Mouse (Mus musculus) heart, postnatal 36 days (tissue): ENCODE data around the gene Ankle1. TPM values are rescaled to one million over a fixed set of nuclear protein-coding genes. Genes with fewer than 3 reads are reported as not detected.
A peak's percentile ranks its signal among the peaks of the same experiment; 100 is the strongest.
"Not testable (repeated sequence)": the region's sequence is repeated elsewhere in the genome, so short reads cannot be mapped to it uniquely, and the experiment has no call there.

Experiments used
- DNase-seq, 2 experiments: peaks; one replicate each; pipeline ENCODE4 v3.0.0; 2021 to 2022
- intact Hi-C: fragments of 180-260 bp; cut with DNase I; formaldehyde crosslinking; loops from one replicate; pipeline ENCODE4 v1.15.1; 2025
- total RNA-seq, 2 experiments: library from RNA; stranded (reverse); gene quantifications; 2 replicates each; pipeline ENCODE4 v1.2.3; 2021

Ankle1 gene
- total RNA-seq, 2 experiments from 2014 or later = 0.19 to 0.39 TPM

DNA sequence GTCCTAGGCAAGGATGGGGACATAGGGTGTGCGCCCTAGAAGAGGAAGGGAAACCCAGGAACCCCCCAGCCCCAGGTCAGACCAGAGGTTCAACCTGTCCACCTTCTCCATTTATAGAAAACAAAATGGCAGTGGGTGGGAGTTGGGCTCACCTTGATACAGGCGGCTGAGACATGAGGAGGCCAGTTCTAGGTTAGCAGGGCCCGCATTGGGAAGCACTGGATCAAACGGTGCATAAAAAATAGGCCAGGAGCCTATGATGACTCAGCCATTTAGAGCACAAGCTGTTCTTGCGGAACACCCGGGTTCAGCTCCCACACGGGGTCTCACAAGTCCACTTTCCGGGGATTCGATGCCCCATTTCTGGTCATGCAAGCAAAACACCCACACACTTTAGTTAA, 859 bp upstream of the Ankle1 start:
- no peak for DNase-seq
- intact Hi-C loops = loop anchor here (5.0 kb wide), 1 partner anchor 143 kb away; no protein-coding TSS in a partner anchor

DNA sequence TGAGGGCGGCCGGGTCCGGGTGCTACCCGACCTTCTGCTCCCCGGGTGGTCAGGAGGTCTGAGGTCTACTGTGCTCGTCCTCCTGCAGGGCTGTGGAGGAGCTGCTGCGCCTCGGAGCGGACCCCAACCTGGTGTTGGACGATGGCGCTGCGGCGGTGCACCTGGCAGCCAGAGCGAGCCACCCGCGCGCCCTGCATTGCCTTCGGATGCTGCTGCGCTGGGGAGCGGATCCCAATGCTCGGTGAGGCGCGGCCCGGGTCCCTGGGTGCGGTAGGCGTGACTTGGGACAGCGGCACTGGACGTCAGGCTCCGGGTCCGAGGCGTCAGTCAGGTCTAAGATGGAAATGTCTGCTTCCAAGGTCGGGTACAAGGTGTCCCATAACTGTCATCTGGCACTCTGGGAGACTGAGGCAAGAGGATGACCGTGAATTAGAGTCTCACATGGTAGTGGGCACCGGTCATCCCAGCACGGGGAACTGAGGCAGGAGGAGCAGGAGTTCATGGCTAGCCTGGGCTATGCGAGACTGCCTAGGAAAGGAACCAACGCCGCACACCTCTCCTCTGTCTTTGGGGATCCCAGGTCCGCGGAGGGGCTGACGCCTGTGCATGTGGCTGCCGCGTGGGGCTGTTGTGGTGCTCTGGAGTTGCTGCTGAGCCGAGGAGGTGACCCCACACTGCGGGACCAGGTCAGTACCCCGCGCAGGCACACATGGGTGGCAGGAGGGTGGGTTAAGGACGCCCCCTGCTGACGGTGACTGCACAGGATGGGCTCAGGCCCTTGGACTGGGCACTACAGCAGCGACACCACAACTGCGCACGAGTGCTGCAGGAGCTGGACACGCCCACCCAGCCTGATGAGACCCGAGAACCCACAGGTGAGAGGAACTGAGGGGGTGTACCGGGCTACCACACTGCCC, 547 bp downstream of the Ankle1 start:
- intact Hi-C loops = loop anchor here (1.0 to 2.0 kb wide), 2 partner anchors 35 to 66 kb away; partner anchors contain the start of gene Ocel1
- peak; percentile 66 to 67 for DNase-seq

DNA sequence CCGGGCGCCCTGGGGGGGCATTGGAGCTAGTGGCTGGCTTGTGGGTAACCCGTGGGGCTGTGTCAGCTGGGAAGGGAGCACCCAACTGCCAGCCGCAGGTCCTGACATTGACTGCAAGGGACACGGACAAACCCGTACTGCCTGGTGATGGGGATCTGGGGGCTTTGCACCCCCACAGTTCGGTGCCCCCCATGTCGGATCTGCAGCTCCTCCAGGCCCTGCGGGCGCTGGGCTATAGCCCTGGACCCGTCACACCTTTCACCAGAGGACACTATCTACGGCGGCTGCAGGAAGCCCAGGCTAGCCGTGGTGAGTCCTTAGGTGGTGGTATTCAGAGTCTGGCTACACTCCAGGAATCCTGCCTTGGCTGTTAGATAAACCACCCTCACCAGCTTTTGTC, 1.6 kb downstream of the Ankle1 start:
- intact Hi-C loops = loop anchor here (2.0 kb wide), 1 partner anchor 67 kb away; no protein-coding TSS in a partner anchor

DNA sequence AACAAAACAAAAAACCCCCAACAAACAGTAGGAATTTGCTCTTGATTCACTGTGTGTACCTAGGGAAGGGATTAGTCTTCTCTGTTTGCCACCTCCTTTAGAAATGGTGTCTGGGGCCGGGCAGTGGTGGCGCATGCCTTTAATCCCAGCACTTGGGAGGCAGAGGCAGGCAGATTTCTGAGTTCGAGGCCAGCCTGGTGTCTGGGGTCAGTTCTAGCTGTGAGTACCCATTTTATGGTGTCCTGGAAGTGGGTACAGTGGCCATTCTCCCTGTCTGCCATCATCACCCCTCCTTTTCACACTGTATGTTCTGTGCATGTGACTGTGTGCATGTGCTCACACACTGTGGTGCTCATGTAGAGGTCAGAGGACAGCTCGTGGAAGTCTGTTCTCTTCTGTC, 2.4 kb downstream of the Ankle1 start:
- intact Hi-C loops = no loop called here
- no peak for DNase-seq

More for the DNA sequence above, 1.6 kb downstream of the Ankle1 start:
- no peak for DNase-seq

DNA sequence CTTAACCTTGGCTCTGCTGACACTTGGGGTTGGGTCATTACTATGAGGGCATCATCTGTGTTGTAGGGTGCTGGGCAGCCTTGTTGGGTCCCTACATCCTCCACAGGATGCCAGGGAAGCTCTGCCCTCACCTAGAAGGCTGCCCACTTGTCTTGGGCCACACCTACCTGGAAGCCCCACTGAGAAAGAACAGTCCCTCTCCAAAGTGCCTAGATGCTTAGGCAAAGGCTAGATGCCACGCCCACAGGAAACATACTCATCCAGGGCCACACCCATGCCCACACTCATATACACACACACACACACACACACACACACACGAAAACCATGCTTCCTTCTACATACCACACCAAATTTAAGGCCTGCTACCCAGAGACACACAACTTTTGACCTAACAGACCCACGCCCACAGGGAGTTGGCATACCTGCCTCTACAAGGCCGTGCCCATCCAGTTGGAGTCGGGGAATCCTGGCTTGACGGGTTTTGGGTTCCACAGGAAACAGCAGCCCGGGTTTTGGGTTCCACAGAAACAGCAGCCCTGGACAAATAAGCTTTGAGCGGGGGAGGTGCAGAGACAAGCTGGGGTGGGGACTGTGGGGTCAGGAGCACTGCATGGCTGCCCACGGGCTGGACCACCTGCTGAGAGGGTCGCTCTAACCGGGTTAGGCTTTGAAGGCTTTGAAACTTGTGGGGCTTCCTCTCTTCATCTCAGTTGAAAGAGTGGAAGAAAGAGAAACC, 5.9 kb downstream of the Ankle1 start:
- no peak for DNase-seq
- intact Hi-C loops = loop anchor here (5.0 kb wide), 1 partner anchor 1116 kb away; no protein-coding TSS in a partner anchor

DNA sequence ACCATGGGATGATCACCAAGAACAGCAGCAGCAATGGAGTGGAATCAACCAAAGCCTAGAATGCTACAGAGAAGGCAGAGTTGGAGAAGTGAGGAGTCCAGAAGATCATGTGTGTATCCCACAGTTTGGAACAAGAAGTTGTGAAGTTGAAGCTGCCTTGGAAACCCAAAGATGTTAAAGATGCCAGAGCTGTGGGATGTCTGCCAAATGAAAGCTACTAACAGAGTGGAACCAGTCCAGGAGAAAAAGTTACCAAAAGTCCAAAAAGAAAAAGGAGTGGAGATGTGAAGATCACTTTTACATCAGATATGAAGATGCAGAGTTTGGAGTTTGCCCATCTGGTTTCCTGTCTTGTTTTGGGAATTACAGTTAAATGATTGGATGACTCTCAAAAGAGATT, 16.3 kb downstream of the Ankle1 start:
- intact Hi-C loops = no loop called here
- no peak for DNase-seq

DNA sequence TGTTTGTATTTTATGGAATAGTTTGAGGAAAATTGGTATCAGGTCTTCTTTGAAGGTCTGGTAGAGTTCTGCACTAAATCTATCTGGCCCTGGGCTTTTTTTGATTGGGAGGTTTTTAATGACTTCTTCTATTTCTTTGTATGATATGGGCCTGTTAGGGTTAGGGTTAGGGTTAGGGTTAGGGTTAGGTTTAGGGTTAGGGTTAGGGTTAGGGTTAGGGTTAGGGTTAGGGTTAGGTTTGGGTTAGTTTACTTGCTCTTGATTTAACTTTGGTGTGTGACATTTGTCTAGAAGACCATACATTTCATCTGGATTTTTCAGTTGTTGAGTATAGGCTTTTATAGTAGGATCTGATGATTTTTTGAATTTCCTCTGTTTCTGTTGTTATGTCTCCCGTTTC, 27.1 kb downstream of the Ankle1 start:
- intact Hi-C loops = not testable (repeated sequence)

DNA sequence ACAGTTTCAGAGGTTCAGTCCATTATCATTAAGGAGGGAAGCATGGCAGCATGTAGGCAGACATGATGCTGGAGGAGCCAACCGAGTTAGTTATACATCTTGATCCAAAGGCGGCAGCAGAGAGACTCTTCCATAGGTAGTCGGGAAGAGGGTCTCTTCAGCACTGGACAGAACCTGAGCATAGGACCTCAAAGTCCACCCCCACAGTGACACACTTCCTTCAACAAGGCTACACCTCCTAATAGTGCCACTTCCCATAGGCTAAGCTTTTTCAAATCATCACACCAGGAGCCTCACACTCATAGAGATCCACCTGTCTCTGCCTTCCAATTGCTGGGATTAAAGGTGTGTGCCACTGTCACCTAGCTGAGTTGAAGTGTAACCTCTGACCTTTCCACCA, 31.2 kb downstream of the Ankle1 start:
- DNase-seq = no peak
- intact Hi-C loops = no loop called here

More for the DNA sequence above, 27.1 kb downstream of the Ankle1 start:
- not testable (repeated sequence) for DNase-seq

DNA sequence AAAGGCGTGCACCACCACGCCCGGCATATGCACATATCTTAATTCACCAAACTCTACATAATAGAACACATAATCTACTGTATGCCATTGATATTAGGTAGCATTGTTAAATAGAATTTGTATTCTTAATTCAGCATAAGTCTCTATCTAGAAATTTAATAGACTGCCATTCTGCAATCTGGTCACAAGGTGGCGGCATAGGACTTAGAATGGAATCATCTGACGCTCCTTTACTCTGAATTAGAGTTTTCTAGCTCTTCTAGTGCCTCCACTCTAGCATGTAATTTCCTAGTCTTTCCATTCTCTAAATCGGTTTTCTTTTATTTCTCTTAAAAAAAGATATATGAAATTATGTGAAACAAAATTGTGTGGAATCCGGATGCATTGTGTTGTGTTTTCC, 35.6 kb downstream of the Ankle1 start:
- intact Hi-C loops = loop anchor here (1.0 to 5.0 kb wide), 4 partner anchors 80 to 291 kb away; partner anchors contain the start of gene Fam129c
- peak; percentile 62 to 63 for DNase-seq

DNA sequence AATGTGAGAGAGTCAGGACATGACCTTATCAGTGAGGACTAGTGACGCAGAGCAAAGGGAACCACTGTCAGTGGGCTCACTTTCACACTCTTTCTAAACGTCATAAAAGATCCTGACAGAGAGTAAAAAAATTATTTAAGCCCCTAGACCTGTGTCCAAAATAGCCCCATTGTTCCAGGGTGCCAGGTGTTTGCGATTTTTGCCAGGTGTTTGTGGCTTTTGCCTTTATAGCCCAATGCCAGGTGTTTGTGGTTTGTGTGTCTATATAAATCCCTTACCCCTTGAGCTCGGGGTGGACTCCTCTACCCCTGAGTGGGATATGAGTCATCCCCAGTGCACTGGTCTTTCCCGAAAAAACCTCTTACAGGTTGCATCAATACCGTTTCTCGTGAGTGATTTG, 39.3 kb downstream of the Ankle1 start:
- DNase-seq = no peak
- intact Hi-C loops = no loop called here

DNA sequence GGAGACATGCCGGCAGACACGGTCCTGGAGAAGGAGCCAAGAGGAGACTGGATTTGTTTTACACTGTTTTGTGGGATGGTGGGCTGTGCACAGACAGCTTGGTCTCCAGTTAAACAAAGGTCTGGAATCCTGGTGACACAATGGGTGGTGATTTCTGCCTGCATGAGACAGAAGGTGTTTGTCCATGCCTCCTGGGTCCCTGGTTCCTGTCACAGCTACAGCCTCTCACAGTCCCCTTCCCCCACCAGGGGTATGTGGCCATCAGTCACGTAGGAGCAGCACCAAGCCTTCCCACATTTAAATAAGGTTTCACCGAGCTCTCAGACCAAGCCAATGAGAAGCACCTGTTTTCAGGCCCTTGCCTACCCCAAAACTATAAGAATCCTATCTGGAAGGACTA, 45.5 kb downstream of the Ankle1 start:
- intact Hi-C loops = no loop called here
- no peak for DNase-seq

DNA sequence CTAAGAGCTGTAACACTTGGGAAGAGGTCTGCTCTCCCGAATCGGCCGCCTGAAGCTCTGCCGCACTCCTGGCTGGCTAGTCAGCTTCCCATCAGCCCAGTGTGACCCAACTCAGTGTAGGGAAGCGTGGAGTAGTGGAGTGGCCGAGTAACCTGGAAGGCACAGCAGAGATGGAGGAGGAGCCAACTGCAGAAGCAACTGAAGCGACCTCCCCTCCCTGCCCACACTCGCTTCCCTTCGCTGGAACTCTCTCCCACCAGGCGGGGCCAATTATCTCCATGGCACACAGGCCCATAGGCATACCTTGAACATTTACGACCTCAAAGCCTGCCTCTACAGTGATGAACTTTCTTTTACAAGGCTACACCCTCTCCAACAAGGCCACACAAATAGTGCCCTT, 46.0 kb downstream of the Ankle1 start:
- intact Hi-C loops = no loop called here
- DNase-seq = no peak

DNA sequence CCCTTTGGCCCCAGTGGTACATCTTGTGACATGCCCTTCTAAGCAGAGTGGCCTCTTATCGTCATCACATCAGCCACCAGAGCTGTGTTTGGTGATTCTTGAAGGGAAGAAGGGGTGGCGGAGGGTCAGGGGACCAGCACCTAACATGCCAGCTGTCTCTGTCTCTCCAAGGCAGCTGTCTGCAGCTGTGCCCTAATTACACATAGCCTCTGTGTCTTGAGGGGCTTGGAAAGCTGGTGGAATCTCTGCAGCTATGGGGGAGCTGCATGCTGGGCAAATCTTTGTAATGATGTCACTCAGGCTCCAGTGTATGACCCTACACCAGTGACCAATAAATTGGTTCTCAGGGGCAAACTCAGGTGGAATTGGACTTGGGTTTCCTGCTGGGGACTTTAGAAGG, 46.9 kb downstream of the Ankle1 start:
- no peak for DNase-seq
- intact Hi-C loops = no loop called here

DNA sequence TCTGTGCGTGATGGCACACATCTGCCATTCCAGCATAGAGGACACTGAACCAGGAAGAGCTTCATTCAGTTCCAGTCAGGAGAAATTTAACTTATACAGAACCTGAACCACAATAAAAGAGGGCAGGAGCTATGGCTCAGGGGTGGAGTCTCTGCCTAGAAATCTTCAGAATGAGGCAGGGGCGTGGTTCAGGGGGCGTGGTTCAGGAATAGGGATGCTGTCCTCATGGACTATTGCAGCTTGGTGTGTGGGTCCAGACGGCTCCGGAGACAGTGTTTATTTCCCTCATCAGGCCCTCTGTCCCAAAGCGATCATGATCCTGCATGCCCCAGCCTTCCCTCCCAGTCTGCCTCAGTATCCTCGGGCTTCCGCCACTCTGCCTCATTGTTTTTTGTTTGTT, 48.9 kb downstream of the Ankle1 start:
- DNase-seq = no peak
- intact Hi-C loops = no loop called here

DNA sequence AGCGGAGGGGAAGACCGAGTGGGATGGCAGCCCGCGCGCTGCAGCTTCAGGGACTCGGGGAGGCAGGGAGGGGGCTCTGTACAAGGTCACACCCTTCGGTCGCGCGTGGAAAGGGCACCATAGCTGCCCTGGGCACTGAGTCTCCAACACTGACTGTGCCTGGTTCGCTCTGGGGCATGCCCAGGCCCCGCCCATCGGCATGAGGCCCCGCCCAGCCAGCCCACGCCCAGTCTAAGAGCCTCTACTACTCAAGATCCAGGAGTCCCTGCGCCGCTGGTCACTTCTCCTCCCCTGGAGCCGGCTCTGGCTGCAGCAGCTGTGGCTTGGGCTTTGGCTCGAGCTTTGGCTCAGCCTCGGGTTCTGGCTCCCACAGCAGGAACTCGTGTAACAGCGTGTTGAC, 51.1 kb downstream of the Ankle1 start:
- intact Hi-C loops = no loop called here
- DNase-seq = no peak

DNA sequence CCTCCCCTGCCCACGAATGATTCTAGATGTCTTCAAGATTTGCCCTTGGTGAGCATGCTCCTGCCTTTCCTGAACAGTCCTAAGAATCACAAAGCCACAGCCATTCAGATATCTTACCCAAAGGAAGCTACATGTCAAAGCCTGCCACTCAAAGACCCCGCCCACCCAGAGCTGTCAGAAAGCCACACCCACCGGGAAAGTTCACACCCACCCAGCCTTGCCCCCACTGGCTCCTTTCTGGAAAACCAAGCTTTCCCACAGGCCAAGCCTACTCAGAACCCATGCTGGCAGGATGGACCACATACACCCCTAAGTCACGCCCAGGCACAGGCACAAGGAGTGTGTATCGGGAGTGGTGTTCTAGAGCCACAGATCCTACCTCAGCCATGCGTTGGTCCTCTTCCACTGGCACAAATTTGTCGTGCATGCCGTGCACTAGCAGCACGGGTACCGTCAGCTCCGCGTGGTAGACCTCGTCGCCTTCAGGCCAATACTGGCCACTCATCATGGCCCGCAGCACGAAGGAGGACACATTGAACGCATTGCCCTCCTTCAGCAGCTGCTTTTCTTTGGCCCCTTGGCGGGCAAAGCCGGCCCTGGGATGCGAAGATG, 52.0 kb downstream of the Ankle1 start:
- no peak for DNase-seq
- intact Hi-C loops = no loop called here

Other genes with a start within 250 kb of the Ankle1 start
- 10 to 100 TPM; 24.1 to 28.2 TPM for gene Myo9b, start 133.3 kb upstream of the Ankle1 start, total RNA-seq
- 10 to 100 TPM; 27.4 to 29.9 TPM for gene Haus8, start 133.1 kb upstream of the Ankle1 start, total RNA-seq
- gene Use1, start 39.2 kb upstream of the Ankle1 start, total RNA-seq = 100 to 1,000 TPM; 148 to 149 TPM
- gene Ocel1, start 34.7 kb upstream of the Ankle1 start, total RNA-seq = 10 to 100 TPM; 11.1 to 14.9 TPM
- gene Nr2f6, start 24.1 kb upstream of the Ankle1 start, total RNA-seq = 10 to 100 TPM; 47.6 to 53.6 TPM
- 10 to 100 TPM; 28.0 to 30.4 TPM for gene Ushbp1, start 10.2 kb upstream of the Ankle1 start, total RNA-seq
- 10 to 100 TPM; 61.2 to 67.1 TPM for gene Babam1, start 9.1 kb upstream of the Ankle1 start, total RNA-seq
- gene Abhd8, start 57.6 kb downstream of the Ankle1 start, total RNA-seq = 10 to 100 TPM; 26.2 to 29.9 TPM
- gene Mrpl34, start 58.9 kb downstream of the Ankle1 start, total RNA-seq = 100 to 1,000 TPM; 117 to 129 TPM
- 10 to 100 TPM; 32.1 to 32.3 TPM for gene Dda1, start 63.2 kb downstream of the Ankle1 start, total RNA-seq
- gene Ano8, start 80.0 kb downstream of the Ankle1 start, total RNA-seq = 10 to 100 TPM; 18.1 to 18.6 TPM
- 10 to 100 TPM; 15.8 to 20.2 TPM for gene Gtpbp3, start 82.1 kb downstream of the Ankle1 start, total RNA-seq
- gene Plvap, start 105.7 kb downstream of the Ankle1 start, total RNA-seq = 10 to 100 TPM; 24.5 to 26.0 TPM
- not detected for gene Ccdc194, start 119.7 kb downstream of the Ankle1 start, total RNA-seq
- gene Bst2, start 131.4 kb downstream of the Ankle1 start, total RNA-seq = 10 to 100 TPM; 17.1 to 32.9 TPM
- 10 to 100 TPM; 27.8 to 32.9 TPM for gene Mvb12a, start 136.9 kb downstream of the Ankle1 start, total RNA-seq
- gene Tmem221, start 152.9 kb downstream of the Ankle1 start, total RNA-seq = under 1 TPM in 1 of 2 experiments, not detected in 1; 0.22 TPM
- under 1 TPM in 1 of 2 experiments, not detected in 1; 0.19 TPM for gene Nxnl1, start 160.6 kb downstream of the Ankle1 start, total RNA-seq
- gene Slc27a1, start 162.9 kb downstream of the Ankle1 start, total RNA-seq = 100 to 1,000 TPM; 171 to 223 TPM
- 10 to 100 TPM; 64.7 to 69.7 TPM for gene Pgls, start 186.2 kb downstream of the Ankle1 start, total RNA-seq
- gene Fam129c, start 191.6 kb downstream of the Ankle1 start, total RNA-seq = 1 to 10 TPM in 1 of 2 experiments, under 1 TPM in 1; 0.58 to 1.2 TPM
- gene Colgalt1, start 205.0 kb downstream of the Ankle1 start, total RNA-seq = 10 to 100 TPM; 40.2 to 45.2 TPM